Mouse (Mus musculus): ENCODE measurements around the gene Ccl2. TPM values are rescaled to one million over a fixed set of nuclear protein-coding genes. Genes with fewer than 3 reads are reported as not detected.

Gene Ccl2
- total and polyA plus RNA-seq, 3 experiments = 0.21 to 0.49 TPM; not detected in 1

DNA sequence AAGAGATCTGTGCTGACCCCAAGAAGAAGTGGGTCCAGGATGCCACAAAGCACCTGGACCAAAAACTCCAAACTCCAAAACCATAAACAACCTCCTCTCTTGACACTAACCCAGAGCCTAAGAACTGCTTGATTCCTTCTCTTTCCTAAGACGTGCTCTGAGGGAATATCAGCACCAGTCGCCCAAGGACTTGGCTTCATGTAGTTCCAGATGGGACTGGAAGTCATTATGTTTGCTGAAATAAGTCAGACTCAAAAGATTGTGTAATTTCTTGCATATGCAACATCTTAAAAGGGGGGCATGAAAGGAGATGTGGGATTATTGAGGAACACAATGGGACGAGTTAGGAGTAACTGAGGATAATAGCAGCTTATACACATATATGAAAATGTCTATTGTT lies 26.9 kb downstream of the Ccl2 start:
- Histone ChIP-seq H3K4me2 (ENCODE audit: insufficient read depth, low read depth, poor library complexity, severe bottlenecking) (no peak overlapping the region), H3K27me3 (replicated peaks) (peaks cover 63% of the 10 kb centered on the region), H3K27ac (ENCODE audit: insufficient read depth, low read depth) (no peak overlapping the region), H3K4me1 (ENCODE audit: control insufficient read depth in 1 of 2, insufficient read depth in 2 of 2) (no peaks in the 10 kb centered on the region), H3K9me3 (replicated peaks; ENCODE audit: low read length) (no peaks in the 10 kb centered on the region), H3K4me3 (replicated peaks in 1 of 3; ENCODE audit: low read depth in 2 of 3, low read length in 2 of 3, poor library complexity in 1 of 3) (no peak overlapping the region), H3K9ac (ENCODE audit: insufficient read depth, low read depth) (no peak overlapping the region), H3K79me2 (replicated peaks; ENCODE audit: control insufficient read depth, extremely low read depth, insufficient read depth, poor library complexity, severe bottlenecking) (no peaks in the 10 kb centered on the region), H3K36me3 (replicated peaks in 1 of 2; ENCODE audit: control insufficient read depth in 1 of 2, insufficient read depth in 1 of 2, low read length in 1 of 2) (no peaks in the 10 kb centered on the region)
- TF ChIP-seq KAT2A (IDR thresholded peaks at IDR 0.05; ENCODE audit: insufficient replicate concordance, low read length) = no peak
- no peak for TF ChIP-seq USF1 (IDR thresholded peaks at IDR 0.05; ENCODE audit: low read depth, low read length)
- no peak for TF ChIP-seq MYC (IDR thresholded peaks at IDR 0.05; ENCODE audit: low read depth, low read length)
- TF ChIP-seq UBTF (IDR thresholded peaks at IDR 0.05; ENCODE audit: low read depth, low read length) = no peak
- no peak for TF ChIP-seq ZC3H11A (IDR thresholded peaks at IDR 0.05; ENCODE audit: low read depth, low read length)
- TF ChIP-seq CTCF (conservative IDR thresholded peaks at IDR 0.05 in 1 of 2, IDR thresholded peaks at IDR 0.05 in 1 of 2; ENCODE audit: low read depth in 2 of 2, low read length in 2 of 2) = no peak
- TF ChIP-seq JUN (IDR thresholded peaks at IDR 0.05; ENCODE audit: insufficient read depth, low read depth, low read length) = no peak
- TF ChIP-seq SMC3 (IDR thresholded peaks at IDR 0.05; ENCODE audit: low read depth, low read length) = no peak
- TF ChIP-seq GABPA (IDR thresholded peaks at IDR 0.05; ENCODE audit: insufficient replicate concordance, low read depth, low read length) = no peak
- no peak for TF ChIP-seq E2F4 (IDR thresholded peaks at IDR 0.05; ENCODE audit: insufficient replicate concordance, low read depth, low read length)
- no peak for TF ChIP-seq ETS1 (conservative IDR thresholded peaks at IDR 0.05; ENCODE audit: low read depth, low read length)
- no peak for TF ChIP-seq JUND (conservative IDR thresholded peaks at IDR 0.05; ENCODE audit: low read depth, low read length)
- in situ Hi-C loops (cut with MboI; ENCODE audit: low pct_ligation_motif_present, low pct_unique_long_range_greater_than_20kb, low sequenced_read_pairs) = no loop called here
- DNase-seq (ENCODE audit: extremely low read depth) = no peak
- dilution Hi-C loops (cut with MboI; ENCODE audit: extremely low pct_ligation_motif_present, extremely low pct_unique_long_range_greater_than_20kb, low sequenced_read_pairs) = no loop called here

DNA sequence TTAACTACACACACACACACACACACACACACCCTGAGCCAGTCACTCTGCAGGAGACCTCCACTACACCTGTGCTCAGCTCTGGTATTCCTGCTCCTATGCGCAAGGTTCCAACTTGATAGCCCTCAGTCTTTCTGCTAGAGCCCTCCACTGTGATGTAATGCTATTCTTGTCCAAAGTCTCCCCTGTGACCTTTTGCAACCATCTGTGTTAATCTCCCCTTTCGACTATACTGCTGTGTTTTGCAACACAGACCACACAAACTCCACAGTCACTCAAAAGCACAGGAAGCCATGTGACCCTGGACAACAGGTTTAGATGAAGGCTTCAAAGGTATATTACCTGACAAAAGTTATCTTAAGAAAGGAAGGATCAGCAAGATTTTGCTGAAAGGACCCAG lies 28.1 kb downstream of the Ccl2 start:
- Histone ChIP-seq H3K79me2 (replicated peaks; ENCODE audit: control insufficient read depth, extremely low read depth, insufficient read depth, poor library complexity, severe bottlenecking) (no peaks in the 10 kb centered on the region), H3K9ac (ENCODE audit: insufficient read depth, low read depth) (no peak overlapping the region), H3K4me2 (ENCODE audit: insufficient read depth, low read depth, poor library complexity, severe bottlenecking) (no peak overlapping the region), H3K27me3 (replicated peaks) (peaks cover 51% of the 10 kb centered on the region), H3K4me1 (ENCODE audit: control insufficient read depth in 1 of 2, insufficient read depth in 2 of 2) (no peaks in the 10 kb centered on the region), H3K9me3 (replicated peaks; ENCODE audit: low read length) (no peaks in the 10 kb centered on the region), H3K4me3 (replicated peaks in 1 of 3; ENCODE audit: low read depth in 2 of 3, low read length in 2 of 3, poor library complexity in 1 of 3) (no peak overlapping the region), H3K27ac (ENCODE audit: insufficient read depth, low read depth) (no peak overlapping the region), H3K36me3 (replicated peaks in 1 of 2; ENCODE audit: control insufficient read depth in 1 of 2, insufficient read depth in 1 of 2, low read length in 1 of 2) (no peaks in the 10 kb centered on the region)
- in situ Hi-C loops (cut with MboI; ENCODE audit: low pct_ligation_motif_present, low pct_unique_long_range_greater_than_20kb, low sequenced_read_pairs) (no loop called here), dilution Hi-C loops (cut with MboI; ENCODE audit: extremely low pct_ligation_motif_present, extremely low pct_unique_long_range_greater_than_20kb, low sequenced_read_pairs) (no loop called here)
- TF ChIP-seq ZNF384 (IDR thresholded peaks at IDR 0.05; ENCODE audit: low read depth, low read length) (no peak), CHD1 (IDR thresholded peaks at IDR 0.05; ENCODE audit: low read depth, low read length) (no peak), JUN (IDR thresholded peaks at IDR 0.05; ENCODE audit: insufficient read depth, low read depth, low read length) (no peak), UBTF (IDR thresholded peaks at IDR 0.05; ENCODE audit: low read depth, low read length) (no peak), ZMIZ1 (IDR thresholded peaks at IDR 0.05; ENCODE audit: low read depth, low read length) (no peak), ELF1 (IDR thresholded peaks at IDR 0.05; ENCODE audit: low read depth, low read length) (no peak), NRF1 (IDR thresholded peaks at IDR 0.05; ENCODE audit: low read depth, low read length) (no peak), TCF12 (IDR thresholded peaks at IDR 0.05; ENCODE audit: low read depth, low read length) (no peak), POLR2AphosphoS2 (IDR thresholded peaks at IDR 0.05; ENCODE audit: low read depth, low read length) (no peak), MYC (IDR thresholded peaks at IDR 0.05; ENCODE audit: low read depth, low read length) (no peak), HCFC1 (IDR thresholded peaks at IDR 0.05; ENCODE audit: low read depth, low read length) (no peak), IRF4 (IDR thresholded peaks at IDR 0.05; ENCODE audit: low read depth, low read length) (no peak), EP300 (IDR thresholded peaks at IDR 0.05; ENCODE audit: low read length) (no peak), MXI1 (IDR thresholded peaks at IDR 0.05; ENCODE audit: low read depth, low read length) (no peak), PAX5 (IDR thresholded peaks at IDR 0.05; ENCODE audit: low read length) (no peak), ZKSCAN1 (IDR thresholded peaks at IDR 0.05; ENCODE audit: borderline replicate concordance, low read depth, low read length) (no peak), SMC3 (IDR thresholded peaks at IDR 0.05; ENCODE audit: low read depth, low read length) (no peak), USF2 (conservative IDR thresholded peaks at IDR 0.05; ENCODE audit: low read depth, low read length) (no peak)
- DNase-seq (ENCODE audit: extremely low read depth) = no peak

Measured in CH12.LX (cell line).